Mouse (Mus musculus) midbrain, postnatal 0 days (tissue): Measurements from ENCODE around the gene Tpd52l2. TPM values are rescaled to one million over a fixed set of nuclear protein-coding genes. Genes with fewer than 3 reads are reported as not detected.

Source experiments
- ATAC-seq: fragments of 200-750 bp; cut with Nextera tagmentation; 2 replicates; pipeline ENCODE4 v1.8.0; 2017; ENCODE audit warnings: moderate number of reproducible peaks, mild to moderate bottlenecking, moderate TSS enrichment, moderate library complexity; ENCODE audit not compliant: low FRiP score
- DNase-seq: peaks from one replicate; pipeline ENCODE4 v3.0.0-alpha.2; 2015; ENCODE audit warnings: low spot score
- H3K27ac ChIP-seq: fragments of 300-500 bp; sonication (generic); 2 replicates; pipeline ENCODE4 v1.5.1; 2014; ENCODE audit warnings: low read depth, mild to moderate bottlenecking, low read length, mixed read lengths
- H3K27me3 ChIP-seq: fragments of 300-500 bp; sonication (generic); 2 replicates; pipeline ENCODE4 v1.6.1; 2014; ENCODE audit warnings: low read length, control low read depth, mixed read lengths; ENCODE audit not compliant: insufficient read depth
- H3K36me3 ChIP-seq: fragments of 300-500 bp; sonication (generic); 2 replicates; pipeline ENCODE4 v1.6.1; 2014; ENCODE audit warnings: low read length, control low read depth, mixed read lengths; ENCODE audit not compliant: insufficient read depth
- H3K4me1 ChIP-seq: fragments of 300-500 bp; sonication (generic); 2 replicates; pipeline ENCODE4 v1.6.1; 2014; ENCODE audit warnings: mild to moderate bottlenecking, control low read depth, antibody characterized with exemption, low read length, mixed read lengths; ENCODE audit not compliant: insufficient read depth
- H3K4me2 ChIP-seq: fragments of 300-500 bp; sonication (generic); 2 replicates; pipeline ENCODE4 v1.6.1; 2014; ENCODE audit warnings: low read depth, mild to moderate bottlenecking, low read length, mixed read lengths; ENCODE audit not compliant: poor library complexity, severe bottlenecking
- H3K4me3 ChIP-seq: fragments of 300-500 bp; sonication (generic); 2 replicates; pipeline ENCODE4 v1.5.1; 2014; ENCODE audit warnings: low read depth, mild to moderate bottlenecking, low read length, moderate library complexity
- H3K9ac ChIP-seq: fragments of 300-500 bp; sonication (generic); replicated peaks from 2 replicates; pipeline ENCODE4 v1.6.1; 2014; ENCODE audit warnings: mild to moderate bottlenecking, low read length, moderate library complexity, mixed read lengths; ENCODE audit not compliant: poor library complexity, severe bottlenecking
- H3K9me3 ChIP-seq: fragments of 300-500 bp; sonication (generic); 2 replicates; pipeline ENCODE4 v1.6.1; 2016; ENCODE audit warnings: low read length, control low read depth
- CTCF ChIP-seq: IDR thresholded peaks from 2 replicates; pipeline ENCODE4 v1.5.1; 2016; ENCODE audit warnings: antibody characterized with exemption, mild to moderate bottlenecking
- WGBS: fragments of 180-500 bp; shearing (Covaris S2); extraction: QIAGEN DNeasy Blood & Tissue Kit; methylation state at CpG from one replicate; pipeline ENCODE4 v1.1.7; 2014; 5-methylcytosine and 5-hydroxymethylcytosine counted together
- polyA plus RNA-seq: library from polyadenylated mRNA; unstranded; fragments of >200 nt; fragmentation: Nextera tagmentation; extraction: Ambion mirVana; gene quantifications from 2 replicates; pipeline ENCODE4 v1.2.1, GENCODE M21; 2015
- total RNA-seq: library from RNA; depleted of rRNA; stranded (reverse); fragments of >200 nt; gene quantifications from 2 replicates; pipeline ENCODE4 v1.2.3, GENCODE M21; 2014

Tpd52l2 gene
- total and polyA plus RNA-seq, 2 experiments from 2014 or later, result 69.5 to 112 TPM

DNA sequence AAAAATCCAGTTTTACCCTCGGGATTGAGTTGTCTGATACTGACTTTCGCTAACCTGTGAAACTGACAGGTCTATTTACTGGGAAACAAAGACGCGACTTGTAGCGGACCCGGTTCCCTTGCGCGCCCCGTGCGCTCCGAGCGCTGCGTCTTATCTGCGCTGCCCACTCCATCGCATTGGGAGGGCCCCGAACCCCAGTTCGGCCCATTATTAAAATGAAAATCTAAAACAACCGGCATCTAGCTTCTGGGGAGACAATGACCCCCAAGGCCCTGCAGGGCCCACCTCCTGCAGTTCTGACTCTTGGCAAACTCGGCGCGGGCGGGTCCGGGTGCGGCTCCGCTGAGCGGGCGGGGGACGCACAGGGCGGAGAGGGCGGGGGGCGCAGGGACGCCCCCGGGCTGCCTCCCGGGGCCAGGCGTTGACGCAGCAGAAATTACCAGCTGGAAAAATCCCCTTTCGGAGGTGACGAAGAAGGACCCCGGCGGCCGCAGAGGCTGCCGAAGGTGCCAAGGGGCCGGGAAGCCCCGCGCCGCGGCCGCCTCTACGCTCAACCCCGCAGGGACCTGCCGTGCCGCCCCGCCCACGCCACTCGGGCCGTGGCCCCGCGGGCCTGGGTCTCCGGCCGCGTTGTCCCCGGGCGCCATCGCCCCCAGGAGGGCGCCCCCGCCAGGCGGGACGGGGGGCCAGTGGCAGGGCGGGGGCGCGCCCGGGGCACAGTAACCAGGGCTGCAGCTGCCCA is 38.4 kb upstream of the Tpd52l2 start:
- no peak for TF ChIP-seq CTCF
- Histone ChIP-seq H3K4me1 (no peaks in the 10 kb centered on the region), H3K4me2 (peak overlapping the region; percentile 63), H3K27ac (peak overlapping the region; percentile 65), H3K9ac (peak overlapping the region; percentile 97), H3K27me3 (no peaks in the 10 kb centered on the region; the same call in none of the 2 replicates), H3K36me3 (no peaks in the 10 kb centered on the region), H3K9me3 (no peaks in the 10 kb centered on the region), H3K4me3 (peak overlapping the region; percentile 95)
- under 1% methylated on average over 48 of the region's 72 CpGs for WGBS
- ATAC-seq (0 out of 2 replicates have a peak, but pooled peaks have one; percentile 1), DNase-seq (peak; percentile 2)

DNA sequence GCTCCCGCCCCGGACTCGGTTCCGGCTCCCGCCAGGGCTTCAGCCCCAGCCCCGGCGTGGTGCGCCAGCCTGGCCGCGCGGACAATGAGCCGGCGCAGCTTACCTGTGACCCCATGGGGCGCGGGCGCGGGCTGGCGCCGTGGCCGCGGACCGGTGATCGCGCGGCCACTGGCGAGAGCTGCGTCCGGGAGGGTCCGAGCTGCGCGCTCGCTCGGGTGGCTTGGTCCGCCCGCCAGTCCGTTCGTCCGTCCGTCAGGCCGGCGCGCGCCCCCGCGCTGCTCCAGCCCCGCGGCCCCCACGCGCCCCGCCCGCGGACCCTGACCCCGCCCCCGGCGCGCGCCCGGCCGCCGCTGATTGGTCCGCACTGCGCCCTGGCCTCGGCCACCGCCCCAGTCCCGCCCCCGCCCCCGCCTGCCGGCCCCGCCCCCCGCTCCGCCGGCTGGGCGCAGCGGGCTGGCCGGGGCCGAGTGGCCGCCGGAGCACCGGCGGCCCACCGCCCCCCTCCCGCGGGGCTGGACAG is 37.7 kb upstream of the Tpd52l2 start, which contains the start of gene Zbtb46:
Gene Zbtb46, minus strand, starts transcription at position 274 of the 520 bp plus-strand sequence.
- DNase-seq, result peak; percentile 85
- Histone ChIP-seq H3K27me3 (no peaks in the 10 kb centered on the region; the same call in none of the 2 replicates), H3K4me1 (no peaks in the 10 kb centered on the region), H3K4me2 (peak within 1 kb of the TSS; percentile 63), H3K9me3 (no peaks in the 10 kb centered on the region), H3K27ac (peak within 1 kb of the TSS; percentile 65), H3K36me3 (no peaks in the 10 kb centered on the region), H3K9ac (peak within 1 kb of the TSS; percentile 97), H3K4me3 (peak within 1 kb of the TSS; percentile 95)
- under 1% methylated on average over 32 of the region's 83 CpGs for WGBS
- ATAC-seq, result peak; percentile 85
- no peak for TF ChIP-seq CTCF

DNA sequence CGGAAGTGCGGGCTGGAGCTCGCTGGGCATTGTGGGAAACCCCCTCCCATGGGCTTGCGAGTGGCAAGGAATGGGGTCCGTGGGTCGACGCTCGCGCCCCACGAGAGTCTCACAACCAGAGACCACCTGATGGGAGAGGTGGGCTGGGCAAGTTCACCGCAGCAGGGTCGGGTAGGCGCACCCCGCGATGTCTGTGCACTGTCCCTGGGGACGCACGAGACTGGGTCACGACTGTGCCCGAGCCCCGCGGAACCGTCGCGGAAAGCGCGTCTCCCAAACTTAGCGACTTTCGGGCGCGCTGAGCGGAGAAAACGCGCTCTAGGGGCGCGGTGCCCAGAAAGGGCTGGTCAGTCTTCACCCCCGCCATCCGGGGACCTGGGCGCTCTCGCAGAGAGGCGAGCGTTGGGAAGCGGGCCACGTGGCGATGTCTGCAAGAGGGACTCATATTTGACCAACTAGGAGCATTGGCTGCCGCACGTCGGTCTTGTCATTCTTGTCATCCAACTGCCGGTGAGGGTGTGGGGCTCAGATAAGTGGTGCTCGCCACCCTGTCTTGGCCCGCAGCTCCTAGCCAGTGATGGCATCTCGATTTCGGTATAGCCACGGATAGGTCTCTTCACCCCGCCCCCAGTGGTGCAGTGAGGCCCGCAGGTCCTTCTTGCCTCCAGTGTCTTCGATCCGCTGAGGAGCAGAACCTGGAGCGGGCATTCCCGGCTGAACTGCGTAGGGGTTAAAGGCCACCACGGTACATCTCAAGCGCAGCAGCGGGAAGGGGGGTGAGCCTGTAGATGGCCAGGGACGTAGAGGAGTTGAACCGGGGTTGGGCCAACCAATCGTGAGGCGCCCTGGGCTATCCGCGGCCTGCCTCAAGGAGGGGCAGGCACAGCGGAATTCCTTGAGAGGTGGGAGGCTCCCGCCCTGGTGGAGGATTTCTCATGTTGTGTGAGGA is 37.0 kb upstream of the Tpd52l2 start:
- Histone ChIP-seq H3K4me3 (peak overlapping the region; percentile 95), H3K27me3 (no peaks in the 10 kb centered on the region; the same call in none of the 2 replicates), H3K4me2 (peak overlapping the region; percentile 63), H3K9me3 (no peaks in the 10 kb centered on the region), H3K4me1 (no peaks in the 10 kb centered on the region), H3K36me3 (no peaks in the 10 kb centered on the region), H3K27ac (peak overlapping the region; percentile 65), H3K9ac (peak overlapping the region; percentile 97)
- TF ChIP-seq CTCF, result peak; percentile 14; the same call in 1 of the 2 replicates
- WGBS, result under 1% methylated on average over 66 of the region's 71 CpGs
- peak; percentile 40 for DNase-seq
- peak; percentile 47 for ATAC-seq

DNA sequence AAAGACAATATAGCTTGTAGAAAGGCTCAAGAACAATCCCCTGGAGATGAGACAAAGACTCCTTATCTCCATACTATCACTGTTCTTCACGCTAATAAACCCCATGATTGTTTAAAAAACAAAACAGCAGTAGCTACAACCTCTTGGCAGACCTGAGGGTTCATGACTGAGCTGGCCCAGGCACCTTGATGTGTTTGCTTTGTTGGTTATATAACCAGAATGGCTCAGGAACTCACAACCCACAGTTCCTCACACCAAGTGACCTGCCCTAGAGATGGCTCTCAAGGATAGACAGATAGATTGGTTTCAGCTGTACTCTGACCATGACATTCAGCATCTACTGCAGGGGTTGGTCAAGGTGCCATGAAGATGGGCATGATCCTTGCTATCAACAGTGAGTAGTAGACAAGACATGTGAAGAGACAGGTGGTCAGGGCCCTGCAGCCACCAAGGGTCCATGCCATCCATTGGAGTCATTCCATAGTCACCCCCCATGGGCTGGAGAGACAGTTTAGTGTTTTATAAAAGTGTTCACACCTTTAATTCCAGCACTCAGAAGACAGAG is 35.3 kb upstream of the Tpd52l2 start:
- Histone ChIP-seq H3K27me3 (no peaks in the 10 kb centered on the region; the same call in none of the 2 replicates), H3K4me1 (no peaks in the 10 kb centered on the region), H3K9ac (no peak overlapping the region), H3K9me3 (no peaks in the 10 kb centered on the region), H3K36me3 (no peaks in the 10 kb centered on the region), H3K4me3 (no peak overlapping the region), H3K4me2 (no peak overlapping the region), H3K27ac (no peak overlapping the region)
- no peak for TF ChIP-seq CTCF
- DNase-seq, result no peak
- ATAC-seq, result no peak
- WGBS, result 80% methylated on average over 1 of the region's 1 CpGs

DNA sequence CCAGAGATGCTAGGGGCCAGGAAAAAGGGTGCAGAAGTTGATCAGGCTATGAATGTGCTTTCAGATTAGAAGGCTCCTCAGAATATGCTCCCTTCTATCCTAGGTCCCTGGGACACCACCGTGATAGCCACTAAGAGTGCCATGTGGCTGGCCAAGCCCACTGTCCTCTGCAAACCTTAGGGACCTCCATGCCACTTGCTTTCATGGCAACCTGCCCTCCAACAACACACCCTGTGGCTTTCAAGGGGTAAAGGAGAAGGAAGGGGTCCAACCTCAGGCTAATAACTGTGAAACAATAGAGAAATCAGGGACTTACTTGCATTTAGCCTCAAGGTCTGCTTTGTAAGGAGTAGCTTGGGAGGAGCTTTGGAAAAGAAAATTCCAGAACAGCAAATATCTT is 34.3 kb upstream of the Tpd52l2 start:
- Histone ChIP-seq H3K9me3 (no peaks in the 10 kb centered on the region), H3K4me1 (no peaks in the 10 kb centered on the region), H3K4me3 (no peak overlapping the region), H3K4me2 (0 out of 2 replicates have a peak overlapping the region, but pooled peaks have one; percentile 6), H3K27ac (no peak overlapping the region), H3K36me3 (no peaks in the 10 kb centered on the region), H3K27me3 (no peaks in the 10 kb centered on the region; the same call in 1 of the 2 replicates), H3K9ac (no peak overlapping the region)
- no peak for TF ChIP-seq CTCF
- no peak for DNase-seq
- WGBS, result 83% methylated on average over 1 of the region's 1 CpGs
- ATAC-seq, result no peak
